8 mouse cellular contexts compared by ENCODE assay signal in the genomic region with DNA sequence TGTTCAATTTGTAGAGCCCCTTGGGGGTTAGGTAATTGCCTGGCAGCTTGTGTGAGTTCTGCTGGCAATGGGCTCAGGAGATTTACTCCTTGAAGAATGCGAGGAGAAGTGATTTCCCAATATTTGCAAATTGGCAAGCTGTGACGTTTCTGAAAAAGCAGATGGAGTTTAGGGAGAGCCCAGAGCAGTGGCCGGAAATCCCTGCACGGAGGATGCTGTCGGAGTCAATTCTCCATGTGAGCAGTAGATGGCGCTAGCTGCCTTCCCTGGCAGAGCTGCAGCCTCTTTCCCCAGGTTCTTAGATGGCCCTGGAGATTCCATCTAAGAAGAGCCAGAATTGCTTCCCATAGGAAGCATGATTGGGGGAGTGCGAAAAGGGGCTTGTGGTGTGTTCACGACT. TPM values are rescaled to one million over a fixed set of nuclear protein-coding genes. Genes with fewer than 3 reads are reported as not detected.
DNase-seq lines count a peak whose midpoint lies in the region; ATAC-seq and TF ChIP-seq lines count a peak whose summit lies in the region.

No protein-coding gene starts in this region.

- no peak for ATAC-seq in liver, embryonic 12.5 days
- no peak for ATAC-seq in intestine, postnatal 0 days
- peak; percentile 88 for ATAC-seq in midbrain, embryonic 14.5 days (ENCODE audit: low FRiP score, low TSS enrichment)

- H3K4me3 ChIP-seq in liver, embryonic 12.5 days, result no peak overlapping the region
- no peak overlapping the region for H3K4me3 ChIP-seq in intestine, postnatal 0 days (ENCODE audit: low read depth, low read length)
- no peak overlapping the region for H3K4me3 ChIP-seq in midbrain, embryonic 14.5 days (replicated peaks; ENCODE audit: low read depth, low read length)

- DNase-seq in liver, result peak; percentile 44
- peak; percentile 89 for DNase-seq in embryo, embryonic 10 days (ENCODE audit: low spot score)
- peak; percentile 71 for DNase-seq in gastrocnemius, postnatal 10 days
- peak; percentile 79 to 86 for DNase-seq in left cerebral cortex, postnatal 25 days (ENCODE audit: low spot score in 2 of 2)
- DNase-seq in midbrain, embryonic 14.5 days, result peak; percentile 86
- DNase-seq in skeletal muscle tissue, adult 2 months (ENCODE audit: low read depth, low spot score), result peak; percentile 92

- no peak overlapping the region for H3K9ac ChIP-seq in liver, embryonic 12.5 days
- no peak overlapping the region for H3K9ac ChIP-seq in intestine, postnatal 0 days (ENCODE audit: low read depth, low read length)
- no peak overlapping the region for H3K9ac ChIP-seq in midbrain, embryonic 14.5 days (replicated peaks; ENCODE audit: low read length)

- H3K4me1 ChIP-seq in liver, embryonic 12.5 days, result no peaks in the 10 kb centered on the region
- H3K4me1 ChIP-seq in intestine, postnatal 0 days (replicated peaks; ENCODE audit: control insufficient read depth, insufficient read depth, low read length), result no peaks in the 10 kb centered on the region
- peaks cover 14% of the 10 kb centered on the region for H3K4me1 ChIP-seq in midbrain, embryonic 14.5 days (ENCODE audit: control insufficient read depth, insufficient read depth, low read length)

- H3K36me3 ChIP-seq in liver, embryonic 12.5 days, result no peaks in the 10 kb centered on the region
- no peaks in the 10 kb centered on the region for H3K36me3 ChIP-seq in intestine, postnatal 0 days (ENCODE audit: control insufficient read depth, insufficient read depth)
- H3K36me3 ChIP-seq in midbrain, embryonic 14.5 days (ENCODE audit: control insufficient read depth, insufficient read depth, low read length), result no peaks in the 10 kb centered on the region

- WGBS in liver, embryonic 12.5 days (ENCODE audit: insufficient replicate concordance), result 3% methylated on average over 8 of the region's 8 CpGs
- WGBS in intestine, postnatal 0 days, result 2% methylated on average over 8 of the region's 8 CpGs
- 5% methylated on average over 8 of the region's 8 CpGs for WGBS in midbrain, embryonic 14.5 days

- no peak overlapping the region for H3K4me2 ChIP-seq in liver, embryonic 12.5 days
- H3K4me2 ChIP-seq in intestine, postnatal 0 days (replicated peaks; ENCODE audit: low read depth), result no peak overlapping the region
- peak overlapping the region; percentile 30 for H3K4me2 ChIP-seq in midbrain, embryonic 14.5 days (ENCODE audit: low read length)

- TF ChIP-seq CTCF in intestine, postnatal 0 days (IDR thresholded peaks at IDR 0.05; ENCODE audit: low read depth), result peak; percentile 97

- H3K27me3 ChIP-seq in liver, embryonic 12.5 days (replicated peaks), result peaks cover 15% of the 10 kb centered on the region; the same call in 1 of the 2 replicates
- H3K27me3 ChIP-seq in intestine, postnatal 0 days (replicated peaks; ENCODE audit: control insufficient read depth, insufficient read depth, low read length), result no peaks in the 10 kb centered on the region
- no peaks in the 10 kb centered on the region for H3K27me3 ChIP-seq in midbrain, embryonic 14.5 days (ENCODE audit: control insufficient read depth, insufficient read depth, low read length)

- H3K9me3 ChIP-seq in liver, embryonic 12.5 days (replicated peaks), result no peaks in the 10 kb centered on the region
- H3K9me3 ChIP-seq in intestine, postnatal 0 days (ENCODE audit: control insufficient read depth), result no peaks in the 10 kb centered on the region
- no peaks in the 10 kb centered on the region for H3K9me3 ChIP-seq in midbrain, embryonic 14.5 days (ENCODE audit: control insufficient read depth, low read length)

- no peak overlapping the region for H3K27ac ChIP-seq in liver, embryonic 12.5 days
- H3K27ac ChIP-seq in intestine, postnatal 0 days (ENCODE audit: low read depth, low read length), result no peak overlapping the region
- no peak overlapping the region for H3K27ac ChIP-seq in midbrain, embryonic 14.5 days (replicated peaks; ENCODE audit: low read depth, low read length)

- intact Hi-C loops in left cerebral cortex, postnatal 25 days (cut with DNase I), result no loop called here

RNA-seq across cellular contexts. Expression of gene Smim20, which starts 59.1 kb away (rescaled TPM):
- polyA plus RNA-seq in liver, embryonic 12.5 days (2016; fragmentation: Nextera tagmentation; extraction: Ambion mirVana), result 38.3 and 47.5 TPM in 2 replicates
- total RNA-seq in gastrocnemius, postnatal 10 days (2021), result 100 to 1,000 TPM in 1 of 2 experiments, 10 to 100 TPM in 1; 94.9 to 103 TPM
- 160 and 162 TPM in 2 replicates for polyA plus RNA-seq in intestine, postnatal 0 days (2015; fragmentation: Nextera tagmentation; extraction: Ambion mirVana)
- total RNA-seq in left cerebral cortex, postnatal 25 days (2021), result 10 to 100 TPM; 35.1 to 38.6 TPM
- polyA plus RNA-seq in midbrain, embryonic 14.5 days (2014; fragmentation: Nextera tagmentation; extraction: Ambion mirVana), result 91.5 and 93.7 TPM in 2 replicates
